Mouse (Mus musculus) spleen, postnatal 36 days (tissue): Measurements from ENCODE around the gene Uevld.
"Not testable (repeated sequence)": the region's sequence is repeated elsewhere in the genome, so short reads cannot be mapped to it uniquely, and the experiment has no call there.

Source experiments
- DNase-seq, 2 experiments: peaks; one replicate each; pipeline ENCODE4 v3.0.0; 2022; ENCODE audit warnings: low spot score in 2 of 2, mixed read lengths in 1 of 2

Gene Uevld

GRCm38 (mm10) chr7:46969898-46970297, 11.6 kb upstream of the Uevld start:
- DNase-seq: no peak

DNA sequence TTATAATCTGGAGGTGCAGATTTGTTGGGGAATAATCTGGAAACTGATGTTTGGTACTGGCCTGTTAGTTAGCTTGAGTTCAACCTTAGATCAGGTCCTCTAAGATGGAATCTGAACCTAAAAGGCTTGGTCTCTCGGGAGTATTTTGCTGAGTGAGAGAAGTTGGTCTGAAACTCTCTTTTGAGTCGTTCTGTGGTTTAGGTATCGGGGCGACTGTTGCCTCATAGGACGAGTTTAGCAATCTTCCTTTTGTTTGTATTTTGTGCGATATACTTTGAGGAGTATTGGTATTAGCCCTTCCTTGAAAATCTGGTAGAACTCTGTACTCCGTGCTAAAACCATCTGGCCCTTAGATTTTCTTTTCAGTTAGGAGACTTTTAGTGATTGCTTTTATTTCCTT, 5.7 kb upstream of the Uevld start:
- DNase-seq: no peak

- DNase-seq: peak; percentile 55 to 74
These were observed 4.7 kb upstream of the Uevld start for GRCm38 (mm10) chr7:46962806-46963618.

GRCm38 (mm10) chr7:46962132-46962531, 3.8 kb upstream of the Uevld start:
- DNase-seq: no peak

GRCm38 (mm10) chr7:46960991-46961390, 2.7 kb upstream of the Uevld start:
- DNase-seq: no peak

DNA sequence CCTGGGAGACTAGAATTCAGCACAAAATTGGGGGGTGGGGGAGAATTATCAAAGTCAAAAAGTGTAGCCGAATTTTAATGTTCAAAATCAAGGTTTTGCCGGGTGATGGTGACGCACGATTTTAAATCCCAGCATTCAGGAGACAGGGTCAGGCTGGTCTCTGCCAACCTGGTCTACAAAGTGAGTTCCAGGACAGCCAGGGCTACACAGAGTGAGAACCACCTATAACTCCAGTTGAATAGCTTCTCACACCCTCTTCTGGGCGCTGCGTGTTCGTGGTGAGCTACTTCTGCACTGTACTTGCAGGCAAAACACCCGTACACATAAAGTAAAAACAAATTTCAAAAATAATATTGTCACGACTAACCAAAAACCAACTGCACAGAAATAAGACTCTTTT, 526 bp upstream of the Uevld start:
- DNase-seq: no peak

- no peak for DNase-seq
These were observed 22.5 kb downstream of the Uevld start for GRCm38 (mm10) chr7:46935847-46936246.

DNA sequence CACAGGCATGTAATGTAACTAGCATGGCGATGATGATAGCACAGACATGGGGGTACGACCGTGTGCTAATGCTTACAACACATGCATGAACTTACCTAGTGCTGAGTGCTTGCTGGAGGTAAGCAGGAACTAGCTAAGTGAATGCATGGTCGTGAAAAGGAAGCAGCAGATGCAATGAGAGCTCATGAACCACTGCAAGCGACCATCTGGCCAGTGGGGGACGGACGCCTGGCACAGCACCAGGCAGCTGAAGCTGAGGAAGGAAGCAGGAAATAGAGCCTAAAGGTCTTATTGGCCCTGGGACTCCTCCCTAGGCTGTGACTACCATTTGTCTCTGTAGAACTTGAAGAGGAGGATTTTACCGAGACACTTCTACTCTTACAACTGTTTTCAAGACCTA, 23.5 kb downstream of the Uevld start:
- no peak for DNase-seq

- no peak for DNase-seq
These were observed 27.0 kb downstream of the Uevld start for GRCm38 (mm10) chr7:46931370-46931769.

- DNase-seq: no peak
These were observed 30.0 kb downstream of the Uevld start for GRCm38 (mm10) chr7:46928291-46928690.

- no peak for DNase-seq
These were observed 36.3 kb downstream of the Uevld start for GRCm38 (mm10) chr7:46922075-46922474.

DNA sequence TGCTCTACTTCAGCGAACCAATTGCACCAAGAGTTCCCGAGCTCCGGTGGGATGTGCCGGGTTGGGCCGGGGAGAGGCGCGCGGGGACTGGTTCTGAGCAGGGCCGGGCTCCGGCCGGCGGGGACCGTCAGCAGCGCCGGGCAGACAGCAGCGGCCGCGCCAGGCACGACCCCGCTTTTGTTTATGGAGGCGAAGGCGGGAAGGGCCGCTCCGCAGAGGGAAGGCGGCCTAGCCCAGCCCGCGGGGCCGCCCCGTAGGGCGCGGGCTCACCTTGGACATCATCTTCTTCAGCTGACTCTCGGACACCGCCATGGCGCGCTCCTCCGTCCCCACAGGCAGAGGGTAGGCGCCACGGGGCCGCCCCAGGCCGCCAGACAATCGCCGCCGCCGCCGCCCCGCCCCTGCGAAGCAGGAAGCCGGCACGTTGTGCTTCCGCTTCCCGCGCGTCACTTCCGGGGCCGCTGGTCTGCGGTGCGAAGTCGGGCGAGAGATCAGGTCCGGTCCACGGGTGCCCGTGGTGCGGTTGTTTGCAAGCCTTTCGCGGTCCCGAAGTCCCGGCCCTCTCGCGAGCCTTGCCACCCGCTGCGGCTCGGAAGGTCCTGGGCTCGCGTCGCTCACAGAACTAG, 38.7 kb downstream of the Uevld start, which contains the start of gene Tsg101:
Tsg101 (minus strand) TSS at position 419 of the 626 bp plus-strand sequence.
- DNase-seq: peak; percentile 91 to 92

- DNase-seq: no peak
These were observed 39.5 kb downstream of the Uevld start for GRCm38 (mm10) chr7:46918678-46919371.

DNA sequence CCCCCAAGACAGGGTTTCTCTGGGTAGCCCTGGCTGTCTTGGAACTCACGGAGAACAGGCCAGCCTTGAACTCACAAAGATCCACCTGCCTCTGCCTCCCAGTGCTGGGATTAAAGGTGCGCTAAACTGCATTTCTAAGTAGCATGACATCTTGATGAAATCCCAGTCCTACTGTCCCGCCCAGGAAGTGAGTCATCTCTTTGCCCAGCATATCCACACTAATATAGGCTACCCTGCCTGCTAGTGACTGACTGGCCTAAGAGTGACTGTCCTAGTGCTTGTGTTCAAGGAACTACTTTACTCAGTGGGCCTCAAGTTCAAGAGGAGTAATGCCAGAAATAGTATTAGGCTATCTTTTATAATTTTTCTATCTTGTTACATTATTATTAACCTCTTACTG, 42.0 kb downstream of the Uevld start:
- DNase-seq: no peak

- DNase-seq: no peak
These were observed 47.1 kb downstream of the Uevld start for GRCm38 (mm10) chr7:46911250-46911649.

GRCm38 (mm10) chr7:46899343-46899742, 59.0 kb downstream of the Uevld start:
- no peak for DNase-seq

DNA sequence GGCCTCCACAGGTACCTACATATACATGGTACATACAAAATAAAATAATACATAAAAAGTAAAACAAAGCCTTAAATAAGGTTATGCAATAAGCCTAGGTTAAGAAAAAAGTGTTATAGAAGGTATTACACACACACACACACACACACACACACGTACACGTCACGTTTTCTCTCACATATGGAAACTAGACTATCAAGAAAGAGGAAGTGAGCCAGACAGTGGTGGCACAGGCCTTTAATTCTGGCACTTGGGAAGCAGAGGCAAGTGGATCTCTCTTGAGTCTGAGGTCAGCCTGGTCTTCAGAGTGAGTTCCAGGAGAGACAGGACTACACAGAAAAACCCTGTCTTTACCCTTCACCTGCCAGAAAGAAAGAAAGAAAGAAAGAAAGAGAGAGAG, 62.8 kb downstream of the Uevld start:
- DNase-seq: peak; percentile 7 to 15

DNA sequence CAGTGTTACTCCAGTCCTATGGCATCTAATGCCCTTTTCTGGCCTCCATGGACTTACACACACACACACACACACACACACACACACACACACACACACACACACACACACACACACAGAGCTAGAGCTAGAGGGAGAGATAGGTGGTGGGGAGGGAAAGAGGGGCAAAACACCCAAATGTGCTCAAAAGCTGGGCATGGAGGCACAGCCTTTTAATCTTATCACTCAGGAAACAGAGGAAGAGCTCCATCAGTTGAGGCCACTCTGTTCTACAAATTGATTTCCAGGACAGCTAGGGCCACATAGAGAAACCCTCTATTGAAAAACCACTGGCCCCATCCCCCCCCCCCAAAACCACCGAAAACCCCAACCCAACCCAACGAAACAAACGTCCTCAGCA, 75.0 kb downstream of the Uevld start:
- DNase-seq: no peak

DNA sequence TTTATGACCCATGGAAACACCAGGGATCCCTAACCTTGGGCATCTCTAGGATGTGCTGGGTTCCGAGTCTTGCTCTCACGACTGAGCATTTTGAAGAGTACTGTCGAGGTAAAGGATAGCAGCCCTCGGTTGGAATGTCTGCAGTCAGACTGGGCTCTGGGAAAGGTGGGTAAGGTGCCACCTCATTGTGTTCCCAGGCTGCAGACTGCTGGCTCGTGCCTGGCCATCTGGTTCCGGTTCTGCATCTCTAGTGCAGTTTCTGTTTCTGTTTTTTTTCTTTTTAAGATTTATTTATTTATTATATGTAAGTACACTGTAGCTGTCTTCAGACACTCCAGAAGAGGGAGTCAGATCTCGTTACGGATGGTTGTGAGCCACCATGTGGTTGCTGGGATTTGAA, 76.4 kb downstream of the Uevld start:
- not testable (repeated sequence) for DNase-seq

DNA sequence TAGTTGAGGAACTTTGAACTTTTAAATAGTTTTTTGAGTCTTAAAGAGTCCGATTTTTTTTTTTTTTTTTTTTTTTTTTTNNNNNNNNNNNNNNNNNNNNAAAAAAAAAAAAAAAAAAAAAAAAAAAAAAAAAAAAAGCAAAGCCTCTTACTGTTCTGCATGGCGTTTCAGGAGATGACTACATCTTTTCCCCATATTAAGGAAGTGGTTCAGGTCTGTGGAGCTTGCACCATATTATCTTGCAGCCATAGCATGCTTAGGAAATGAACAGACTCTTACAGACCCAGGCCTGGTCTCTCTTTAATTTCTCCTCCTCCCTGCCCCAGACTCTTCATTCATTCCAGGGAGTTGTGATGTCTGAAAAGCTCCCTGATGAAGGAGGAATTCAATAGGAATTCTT, 77.3 kb downstream of the Uevld start:
- no peak for DNase-seq

- no peak for DNase-seq
These were observed 78.5 kb downstream of the Uevld start for GRCm38 (mm10) chr7:46879851-46880250.

- no peak for DNase-seq
These were observed 81.1 kb downstream of the Uevld start for GRCm38 (mm10) chr7:46877255-46877654.

GRCm38 (mm10) chr7:46876841-46877240, 81.5 kb downstream of the Uevld start:
- no peak for DNase-seq
